Mouse (Mus musculus) midbrain, embryonic 11.5 days (tissue): Measurements from ENCODE around the gene Art4. TPM values are rescaled to one million over a fixed set of nuclear protein-coding genes. Genes with fewer than 3 reads are reported as not detected.
"Not testable (repeated sequence)": the region's sequence is repeated elsewhere in the genome, so short reads cannot be mapped to it uniquely, and the experiment has no call there.

ENCODE experiments used
- ATAC-seq: fragments of 200-750 bp; cut with Nextera tagmentation; 2 replicates; pipeline ENCODE4 v1.8.0; 2017; ENCODE audit warnings: moderate TSS enrichment, moderate library complexity; ENCODE audit not compliant: low FRiP score
- DNase-seq: peaks from one replicate; pipeline ENCODE4 v3.0.0; 2015; ENCODE audit warnings: low spot score; ENCODE audit errors: missing footprints
- H3K27ac ChIP-seq: fragments of 300-500 bp; sonication (generic); 2 replicates; pipeline ENCODE4 v1.5.1; 2014; ENCODE audit warnings: low read depth, low read length
- H3K27me3 ChIP-seq: fragments of 300-500 bp; sonication (generic); 2 replicates; pipeline ENCODE4 v1.6.1; 2014; ENCODE audit warnings: mild to moderate bottlenecking, low read length, moderate library complexity, mixed read lengths; ENCODE audit not compliant: control insufficient read depth, insufficient read depth
- H3K36me3 ChIP-seq: fragments of 300-500 bp; sonication (generic); 2 replicates; pipeline ENCODE4 v1.6.1; 2014; ENCODE audit warnings: mild to moderate bottlenecking, low read length, moderate library complexity, mixed read lengths; ENCODE audit not compliant: control insufficient read depth, insufficient read depth
- H3K4me1 ChIP-seq: fragments of 300-500 bp; sonication (generic); 2 replicates; pipeline ENCODE4 v1.6.1; 2014; ENCODE audit warnings: low read length; ENCODE audit not compliant: control insufficient read depth, insufficient read depth
- H3K4me2 ChIP-seq: fragments of 300-500 bp; sonication (generic); 2 replicates; pipeline ENCODE4 v1.6.1; 2014; ENCODE audit warnings: mild to moderate bottlenecking, moderate library complexity
- H3K4me3 ChIP-seq: fragments of 300-500 bp; sonication (generic); 2 replicates; pipeline ENCODE4 v1.5.1; 2014; ENCODE audit warnings: low read depth, low read length
- H3K9ac ChIP-seq: fragments of 300-500 bp; sonication (generic); 2 replicates; pipeline ENCODE4 v1.6.1; 2014; ENCODE audit warnings: low read length
- H3K9me3 ChIP-seq: fragments of 300-500 bp; sonication (generic); 2 replicates; pipeline ENCODE4 v1.6.1; 2016; ENCODE audit warnings: low read length; ENCODE audit not compliant: control insufficient read depth
- WGBS: fragments of 180-500 bp; shearing (Covaris S2); extraction: QIAGEN DNeasy Blood & Tissue Kit; methylation state at CpG from one replicate; pipeline ENCODE4 v1.1.7; 2014; 5-methylcytosine and 5-hydroxymethylcytosine counted together
- polyA plus RNA-seq: library from polyadenylated mRNA; unstranded; fragments of >200 nt; fragmentation: Nextera tagmentation; extraction: Ambion mirVana; gene quantifications from 2 replicates; pipeline ENCODE4 v1.2.1, GENCODE M21; 2014

The Art4 gene
- polyA plus RNA-seq, 1 experiment from 2014 or later = 0.90 TPM

DNA sequence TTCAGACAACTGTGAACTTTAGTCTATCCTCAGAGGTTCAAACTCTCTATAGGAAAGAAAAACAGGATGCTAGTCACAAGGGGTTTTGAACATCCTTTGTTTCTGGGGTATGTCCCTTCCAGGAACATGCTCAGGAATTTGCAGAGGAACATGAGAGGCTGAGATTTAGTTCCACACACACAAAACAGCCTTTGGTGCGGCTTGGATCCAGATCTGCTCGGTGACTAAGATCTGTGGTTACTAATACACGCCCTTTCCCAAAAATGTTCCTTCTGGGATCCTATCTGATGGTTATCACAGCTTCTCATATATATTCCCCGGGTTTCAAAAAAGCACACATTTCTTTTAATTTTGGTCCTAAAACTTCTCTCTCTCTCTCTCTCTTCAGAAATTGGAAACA is 40.3 kb upstream of the Art4 start:
- 84% methylated on average over 4 of the region's 4 CpGs for WGBS
- ATAC-seq (no peak), DNase-seq (no peak)
- Histone ChIP-seq H3K27me3 (no peaks in the 10 kb centered on the region), H3K4me3 (no peak overlapping the region), H3K4me2 (no peak overlapping the region), H3K4me1 (no peaks in the 10 kb centered on the region), H3K9ac (no peak overlapping the region), H3K9me3 (no peaks in the 10 kb centered on the region), H3K36me3 (no peaks in the 10 kb centered on the region), H3K27ac (no peak overlapping the region)

DNA sequence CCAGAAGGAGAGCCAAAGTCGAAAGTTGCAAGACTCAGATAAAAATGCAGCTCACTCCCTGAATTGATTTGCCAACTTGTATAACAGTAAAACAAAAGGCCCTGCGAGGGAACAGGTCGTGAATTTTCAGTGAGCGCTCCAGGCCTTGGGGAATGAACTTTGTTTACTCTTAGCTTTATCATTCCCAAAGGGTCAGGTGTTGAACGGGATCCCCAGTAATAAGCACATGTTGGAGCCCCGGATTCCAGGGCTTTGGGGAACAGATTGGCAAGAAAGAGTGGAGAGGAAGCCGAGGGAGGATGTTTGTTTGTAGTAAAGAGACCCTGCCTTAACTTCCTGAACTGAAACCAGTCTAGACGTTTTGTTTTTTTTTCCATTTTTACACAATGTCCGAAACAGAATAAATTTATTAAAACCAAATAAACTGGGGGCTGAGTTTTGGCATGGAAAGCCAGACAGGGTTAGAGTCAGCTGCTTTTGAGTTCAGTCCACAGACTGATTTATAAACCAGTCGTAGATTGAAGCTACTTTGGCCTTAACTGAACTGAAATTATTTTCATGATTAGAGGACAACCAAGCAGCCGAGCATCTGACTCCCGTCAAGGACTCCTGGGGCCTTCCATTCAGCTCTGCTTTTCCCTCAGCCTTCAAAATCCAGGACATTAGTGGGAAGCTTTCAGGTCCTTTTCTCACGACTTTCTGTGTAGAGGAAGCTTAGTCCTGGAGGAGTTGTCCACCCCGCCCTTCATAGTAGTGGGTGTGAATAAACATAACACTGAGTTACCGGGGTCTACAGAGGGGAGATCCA is 37.2 kb upstream of the Art4 start:
- Histone ChIP-seq H3K4me2 (no peak overlapping the region), H3K4me3 (no peak overlapping the region), H3K27me3 (no peaks in the 10 kb centered on the region), H3K27ac (no peak overlapping the region), H3K9ac (no peak overlapping the region), H3K9me3 (no peaks in the 10 kb centered on the region), H3K36me3 (no peaks in the 10 kb centered on the region), H3K4me1 (no peaks in the 10 kb centered on the region)
- ATAC-seq = no peak
- 69% methylated on average over 15 of the region's 15 CpGs for WGBS
- no peak for DNase-seq

DNA sequence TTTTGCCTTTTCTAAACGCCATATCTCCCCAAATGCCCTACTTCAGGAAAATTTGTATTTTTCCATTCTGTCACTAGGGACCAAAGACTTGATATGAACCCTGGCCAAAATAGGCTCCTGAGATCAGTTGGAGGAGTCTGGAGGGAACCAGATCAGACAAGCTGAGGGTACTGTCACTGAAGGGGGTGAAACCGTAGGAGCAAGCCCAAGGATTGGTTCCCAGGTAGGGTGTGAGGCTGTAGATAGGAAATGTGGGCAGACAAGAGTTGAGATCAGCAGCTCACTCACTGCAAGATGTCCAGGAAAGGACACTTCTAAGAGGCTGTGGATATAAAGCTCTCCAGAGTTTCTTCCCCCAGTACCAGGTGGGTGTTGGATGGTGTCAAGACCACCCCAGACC is 34.5 kb upstream of the Art4 start:
- ATAC-seq = no peak

DNA sequence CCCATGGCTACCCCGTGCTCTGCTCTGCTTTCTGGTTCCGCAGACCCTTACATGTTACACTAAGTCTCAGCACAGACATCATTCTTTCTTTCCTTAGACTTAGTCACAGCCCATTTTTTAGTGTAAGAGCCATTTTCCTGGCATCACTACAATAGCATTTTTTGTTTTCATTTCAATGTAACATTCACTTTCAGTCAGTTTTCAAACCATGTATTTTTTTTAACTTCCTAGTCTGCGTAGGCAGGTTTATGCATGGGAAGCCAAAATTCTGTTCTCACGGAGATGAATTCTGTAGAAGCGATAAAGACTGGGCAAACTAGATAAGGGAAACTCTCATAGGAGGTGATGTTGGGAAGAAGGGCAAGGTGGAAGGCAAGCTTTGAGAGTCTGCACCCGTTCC is 32.0 kb upstream of the Art4 start:
- Histone ChIP-seq H3K27me3 (no peaks in the 10 kb centered on the region), H3K27ac (no peak overlapping the region), H3K4me3 (no peak overlapping the region), H3K36me3 (no peaks in the 10 kb centered on the region), H3K9ac (no peak overlapping the region), H3K9me3 (no peaks in the 10 kb centered on the region), H3K4me1 (no peaks in the 10 kb centered on the region), H3K4me2 (no peak overlapping the region)
- ATAC-seq = no peak
- 91% methylated on average over 6 of the region's 6 CpGs for WGBS
- DNase-seq = no peak

More for the DNA sequence above, 34.5 kb upstream of the Art4 start:
- H3K4me2 ChIP-seq = no peak overlapping the region
- no peak overlapping the region for H3K4me3 ChIP-seq
- H3K9ac ChIP-seq = no peak overlapping the region
- H3K36me3 ChIP-seq = no peaks in the 10 kb centered on the region
- H3K9me3 ChIP-seq = no peaks in the 10 kb centered on the region
- H3K27me3 ChIP-seq = no peaks in the 10 kb centered on the region
- 80% methylated on average over 2 of the region's 2 CpGs for WGBS
- DNase-seq = no peak
- H3K27ac ChIP-seq = no peak overlapping the region
- H3K4me1 ChIP-seq = no peaks in the 10 kb centered on the region

DNA sequence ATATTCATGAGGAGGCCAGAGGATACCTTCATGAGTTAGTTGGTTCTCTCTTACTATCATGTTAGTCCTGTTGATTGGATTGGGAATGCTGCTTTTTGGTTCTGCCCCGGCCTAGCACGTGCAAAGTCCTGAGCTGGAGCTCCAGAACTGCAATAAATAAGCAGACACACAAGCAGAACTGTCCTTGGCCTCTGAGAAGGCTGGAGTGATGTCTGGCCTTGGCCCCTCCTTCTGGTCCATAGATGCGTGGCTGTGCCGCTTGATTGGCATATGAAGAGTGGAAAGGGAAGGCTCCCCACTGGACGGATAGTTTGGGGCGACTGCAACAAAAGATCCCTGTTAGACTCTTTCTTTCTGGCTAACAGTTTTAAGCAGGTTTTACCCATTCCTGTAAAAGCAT is 31.5 kb upstream of the Art4 start:
- Histone ChIP-seq H3K36me3 (no peaks in the 10 kb centered on the region), H3K27ac (no peak overlapping the region), H3K27me3 (no peaks in the 10 kb centered on the region), H3K4me3 (no peak overlapping the region), H3K4me2 (no peak overlapping the region), H3K9me3 (no peaks in the 10 kb centered on the region), H3K4me1 (no peaks in the 10 kb centered on the region), H3K9ac (no peak overlapping the region)
- no peak for ATAC-seq
- WGBS = 89% methylated on average over 6 of the region's 6 CpGs
- DNase-seq = no peak

DNA sequence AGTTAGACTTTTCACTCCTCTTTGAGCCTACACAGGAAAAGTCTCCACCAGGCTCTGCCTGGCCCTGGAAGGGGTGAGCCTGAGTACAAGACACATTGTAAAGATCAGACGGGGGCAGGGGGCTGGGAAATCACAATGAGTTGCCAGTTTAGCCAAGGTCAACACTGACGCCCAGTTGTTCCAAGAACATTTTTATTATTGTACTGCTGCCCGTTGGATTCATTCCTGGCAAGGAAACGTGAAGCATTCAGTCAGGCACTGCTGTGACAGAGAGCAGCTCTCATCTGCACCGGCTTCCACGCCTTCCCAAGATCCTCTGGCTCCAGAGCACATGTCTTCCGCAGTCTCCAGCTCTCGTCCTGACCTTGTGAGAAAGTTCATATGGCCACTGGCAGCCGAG is 30.3 kb upstream of the Art4 start:
- H3K27ac ChIP-seq = no peak overlapping the region
- no peaks in the 10 kb centered on the region for H3K9me3 ChIP-seq
- ATAC-seq (no peak), DNase-seq (no peak)
- no peak overlapping the region for H3K4me3 ChIP-seq
- no peak overlapping the region for H3K9ac ChIP-seq
- WGBS = 83% methylated on average over 9 of the region's 9 CpGs
- no peaks in the 10 kb centered on the region for H3K27me3 ChIP-seq
- H3K4me1 ChIP-seq = no peaks in the 10 kb centered on the region
- H3K36me3 ChIP-seq = no peaks in the 10 kb centered on the region
- no peak overlapping the region for H3K4me2 ChIP-seq

DNA sequence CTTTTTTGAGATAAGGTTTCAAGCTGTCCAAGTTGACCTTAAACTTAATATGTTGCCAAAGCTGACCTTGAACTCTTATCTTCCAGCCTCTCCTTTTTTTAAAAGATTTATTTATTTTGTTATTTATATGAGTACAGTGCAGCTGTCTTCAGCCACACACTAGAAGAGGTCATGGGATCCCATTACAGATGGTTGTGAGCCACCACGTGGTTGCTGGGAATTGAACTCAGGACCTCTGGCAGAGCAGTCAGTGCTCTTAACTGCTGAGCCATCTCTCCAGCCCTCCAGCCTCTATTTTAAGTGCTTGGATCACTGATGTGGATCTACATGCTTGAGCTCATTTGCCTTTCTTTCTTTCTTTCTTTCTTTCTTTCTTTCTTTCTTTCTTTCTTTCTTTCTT is 27.2 kb upstream of the Art4 start:
- not testable (repeated sequence) for H3K9ac ChIP-seq, H3K27ac ChIP-seq

DNA sequence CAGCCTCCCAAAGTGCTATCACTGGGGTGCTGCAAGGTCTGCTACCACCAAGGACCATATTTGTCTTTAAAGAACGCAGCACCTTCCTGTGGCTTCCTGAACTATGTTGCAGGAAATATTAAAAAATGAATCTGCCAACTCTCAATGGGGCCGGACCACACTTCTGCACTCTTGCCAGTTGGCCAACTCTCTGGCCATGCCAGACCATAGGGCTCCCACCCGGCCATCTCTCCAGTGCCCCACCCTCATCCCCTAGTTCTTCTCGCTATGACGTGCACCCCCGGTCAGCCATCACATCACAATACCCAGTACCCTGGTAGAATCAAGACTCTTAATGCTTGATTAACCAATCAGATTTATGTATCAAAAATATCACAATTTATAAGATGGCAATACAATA is 26.4 kb upstream of the Art4 start:
- DNase-seq (no peak), ATAC-seq (no peak)
- no peak overlapping the region for H3K27ac ChIP-seq
- H3K4me2 ChIP-seq = no peak overlapping the region
- no peaks in the 10 kb centered on the region for H3K36me3 ChIP-seq
- H3K4me1 ChIP-seq = no peaks in the 10 kb centered on the region
- WGBS = 92% methylated on average over 6 of the region's 6 CpGs
- H3K27me3 ChIP-seq = no peaks in the 10 kb centered on the region
- H3K9me3 ChIP-seq = no peaks in the 10 kb centered on the region
- H3K9ac ChIP-seq = no peak overlapping the region
- no peak overlapping the region for H3K4me3 ChIP-seq

More for the DNA sequence above, 27.2 kb upstream of the Art4 start:
- H3K36me3 ChIP-seq, H3K9me3 ChIP-seq, H3K27me3 ChIP-seq, DNase-seq, H3K4me3 ChIP-seq, ATAC-seq, H3K4me2 ChIP-seq, H3K4me1 ChIP-seq: not testable (repeated sequence)
- WGBS = 44% methylated on average over 1 of the region's 1 CpGs

DNA sequence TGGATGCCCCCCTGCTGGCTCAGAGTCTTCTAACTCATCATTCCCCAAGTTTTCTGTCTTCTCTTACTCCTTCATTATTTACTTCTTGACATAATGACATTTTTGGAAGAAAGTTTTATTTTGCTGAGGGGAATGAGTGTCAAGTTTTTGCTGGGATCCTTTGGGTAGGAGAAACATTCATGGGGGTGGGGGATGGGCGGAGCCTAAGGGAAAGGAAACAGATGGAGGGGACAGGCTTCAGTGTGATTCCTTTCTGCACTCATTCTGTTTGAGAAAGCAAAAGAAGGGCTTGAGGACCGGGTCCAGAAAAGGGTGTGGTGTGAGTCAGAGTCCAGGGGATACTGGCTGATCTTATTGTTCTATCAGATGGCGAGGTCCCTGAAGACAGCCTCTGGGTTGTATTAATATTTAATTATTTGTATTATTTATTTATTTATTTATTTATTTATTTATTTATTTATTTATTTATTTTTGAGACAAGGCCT is 25.9 kb upstream of the Art4 start:
- ATAC-seq = no peak
- no peak overlapping the region for H3K27ac ChIP-seq
- no peaks in the 10 kb centered on the region for H3K4me1 ChIP-seq
- no peak overlapping the region for H3K9ac ChIP-seq
- H3K4me2 ChIP-seq = no peak overlapping the region
- H3K27me3 ChIP-seq = no peaks in the 10 kb centered on the region
- 84% methylated on average over 3 of the region's 3 CpGs for WGBS
- DNase-seq = no peak
- no peaks in the 10 kb centered on the region for H3K36me3 ChIP-seq
- no peak overlapping the region for H3K4me3 ChIP-seq
- no peaks in the 10 kb centered on the region for H3K9me3 ChIP-seq
